ENCODE assay signal across 18 mouse cellular contexts in genomic region chr11:60345868-60346267, GRCm38 (mm10). TPM values are rescaled to one million over a fixed set of nuclear protein-coding genes. Genes with fewer than 3 reads are reported as not detected.
"Had no signal": no experiment of that assay in that cellular context is flagged by ENCODE, and none has a peak within 500 bp of the region (broad histone marks: within the 10 kb centered on the region; RNA-seq: fewer than 3 reads in every experiment).

No protein-coding gene starts in this region.

- H3K27ac ChIP-seq: intestine, embryonic 15.5 days; kidney, embryonic 15.5 days; limb, embryonic 10.5 days; limb, embryonic 13.5 days; macrophage; midbrain, embryonic 12.5 days; midbrain, embryonic 15.5 days; neural tube, embryonic 12.5 days; neural tube, embryonic 15.5 days; stomach, embryonic 15.5 days had no signal

- DNase-seq: layer of hippocampus, postnatal 36 days; liver; liver, embryonic 13.5 days; right cerebral cortex, adult 18-20 months; right cerebral cortex, postnatal 14 days; right cerebral cortex, postnatal 4 days; spleen, adult 18-20 months; thymus, postnatal 25 days had no signal

- H3K4me3 ChIP-seq: intestine, embryonic 15.5 days; kidney, embryonic 15.5 days; limb, embryonic 10.5 days; limb, embryonic 13.5 days; liver, embryonic 13.5 days; midbrain, embryonic 12.5 days; midbrain, embryonic 15.5 days; neural tube, embryonic 12.5 days; neural tube, embryonic 15.5 days; stomach, embryonic 15.5 days had no signal

- H3K4me1 ChIP-seq: intestine, embryonic 15.5 days; midbrain, embryonic 12.5 days; neural tube, embryonic 12.5 days; stomach, embryonic 15.5 days had no signal

RNA-seq across cellular contexts. Expression of gene Drc3, which starts 7.3 kb away (rescaled TPM):
- polyA plus RNA-seq: macrophage had no signal
